Mouse (Mus musculus): Measurements from ENCODE around the gene Il17ra.
A peak's percentile ranks its signal among the peaks of the same experiment; 100 is the strongest.

The Il17ra gene

GRCm38 (mm10) chr6:120508645-120509044, 45.6 kb downstream of the Il17ra start:
- DNase-seq (ENCODE audit: low read depth, low spot score), result no peak

DNA sequence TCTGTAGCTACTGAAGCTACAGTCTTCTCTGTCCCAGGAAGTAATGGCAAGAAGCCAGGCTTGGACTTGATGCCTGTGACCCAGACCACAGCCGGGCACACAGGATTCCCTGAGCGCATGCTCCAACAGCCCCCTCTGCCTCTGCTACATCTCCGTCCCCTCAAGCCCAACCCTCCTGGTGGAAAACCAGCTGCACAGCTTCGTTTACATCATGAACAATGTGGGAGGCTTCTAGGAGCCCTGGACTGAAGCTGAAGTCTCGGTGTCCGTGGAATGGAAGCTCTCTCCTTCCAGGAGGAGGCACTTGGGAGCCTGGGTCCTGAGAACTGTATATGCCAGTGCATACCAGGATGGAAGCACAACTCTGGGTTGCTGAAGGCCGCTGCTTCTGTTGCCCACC, 46.9 kb downstream of the Il17ra start:
- DNase-seq (ENCODE audit: low read depth, low spot score), result no peak

DNA sequence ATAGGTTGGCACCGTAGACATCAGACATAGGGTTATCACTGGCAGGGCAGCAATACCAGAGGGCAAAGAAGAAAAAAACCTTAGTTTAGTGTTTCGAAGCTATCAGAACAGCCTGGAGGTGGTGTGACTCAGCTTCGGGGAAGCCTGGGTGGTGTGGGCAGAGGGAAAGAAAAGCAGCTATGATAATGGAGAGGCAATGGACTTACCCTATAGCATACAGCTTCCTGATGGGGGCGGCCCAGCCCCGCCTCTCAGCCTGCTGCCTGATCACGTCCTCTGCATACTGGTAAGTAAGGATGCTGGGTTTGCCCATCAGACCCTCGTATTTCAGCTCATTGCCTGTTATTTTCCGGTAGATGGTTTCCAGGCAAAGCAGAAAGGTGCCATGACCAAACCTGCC, 47.4 kb downstream of the Il17ra start:
- DNase-seq (ENCODE audit: low read depth, low spot score), result no peak

DNA sequence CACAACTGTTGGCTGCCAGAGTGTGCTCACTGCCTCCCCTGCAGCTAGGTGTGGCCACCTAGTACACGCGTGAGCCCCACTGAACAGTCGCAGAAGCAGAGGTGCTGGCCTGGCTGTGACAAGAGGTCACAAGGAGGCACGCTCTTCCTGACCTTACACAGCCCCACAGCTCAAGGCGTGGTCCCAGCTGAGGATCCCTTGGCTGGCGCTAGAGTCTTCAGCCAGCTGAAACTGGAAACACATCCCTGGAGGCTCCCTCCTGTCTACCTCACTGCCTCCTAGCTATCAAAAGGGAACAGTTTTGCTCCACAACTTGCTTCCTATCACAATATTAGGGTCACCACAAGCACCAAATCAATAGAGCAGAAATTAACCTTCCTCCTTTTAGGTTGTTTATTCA, 48.2 kb downstream of the Il17ra start:
- DNase-seq (ENCODE audit: low read depth, low spot score), result no peak

DNA sequence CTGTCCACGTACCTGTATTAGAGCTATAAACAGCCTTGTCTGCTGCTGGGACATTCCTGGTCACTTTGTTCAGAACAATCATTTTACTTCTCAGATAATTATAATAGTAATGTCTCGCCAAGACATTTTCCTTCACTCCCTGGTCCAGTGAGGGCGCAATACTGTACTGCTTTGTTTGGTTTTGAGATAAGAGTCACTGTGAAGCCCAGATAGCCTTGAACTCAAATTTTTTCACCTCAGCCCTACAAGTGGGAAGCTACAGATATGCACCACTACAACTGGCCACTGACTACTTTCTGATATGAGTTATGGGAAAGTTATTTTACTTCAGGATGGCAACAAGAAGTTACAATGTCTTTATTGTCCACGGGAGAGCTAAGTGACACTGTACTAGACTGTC, 53.4 kb downstream of the Il17ra start:
- DNase-seq (ENCODE audit: low read depth, low spot score), result no peak

DNA sequence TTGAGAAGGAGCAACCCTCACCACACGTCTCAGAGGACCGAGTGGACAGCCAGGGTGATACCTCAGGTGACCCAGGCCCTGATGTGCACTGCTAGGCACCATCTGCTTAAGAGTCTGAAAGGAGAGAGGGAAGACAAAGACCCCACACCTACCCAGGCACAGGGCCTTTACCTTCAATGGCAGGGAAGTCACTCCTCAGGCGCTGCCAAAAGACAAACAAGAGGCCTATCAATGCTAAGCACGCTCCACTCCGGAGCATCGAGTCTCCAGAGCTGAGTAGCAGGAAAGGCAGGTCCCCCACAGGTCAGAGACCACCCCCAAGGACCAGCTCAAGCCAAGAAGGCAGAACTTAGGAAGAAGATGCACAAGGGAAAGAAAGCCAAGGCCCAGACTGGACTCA, 53.8 kb downstream of the Il17ra start:
- no peak for DNase-seq (ENCODE audit: low read depth, low spot score)

DNA sequence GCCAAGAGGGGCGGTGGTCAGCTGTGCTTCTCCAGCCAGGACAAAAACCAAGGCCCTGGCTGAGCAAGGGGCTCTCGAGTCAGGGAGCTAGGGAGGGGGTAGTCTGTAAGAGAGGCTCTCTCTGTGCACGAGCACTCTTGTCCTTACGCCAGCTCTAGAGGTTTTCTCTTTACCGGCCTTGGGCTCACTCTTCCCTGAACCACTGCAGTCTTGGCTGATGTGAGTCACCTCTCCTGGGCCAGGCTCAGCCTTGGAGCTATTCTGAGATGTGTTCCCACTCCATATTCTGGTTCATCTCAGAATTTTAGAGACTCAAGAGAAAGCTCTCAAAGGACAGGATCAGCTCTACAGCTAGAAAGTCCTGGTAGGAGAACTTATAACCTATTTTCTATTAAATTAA, 54.3 kb downstream of the Il17ra start:
- no peak for DNase-seq (ENCODE audit: low read depth, low spot score)

GRCm38 (mm10) chr6:120519647-120520046, 56.6 kb downstream of the Il17ra start:
- DNase-seq (ENCODE audit: low read depth, low spot score), result no peak

GRCm38 (mm10) chr6:120524796-120525195, 61.7 kb downstream of the Il17ra start:
- no peak for DNase-seq (ENCODE audit: low read depth, low spot score)

GRCm38 (mm10) chr6:120529123-120529522, 66.1 kb downstream of the Il17ra start:
- DNase-seq (ENCODE audit: low read depth, low spot score), result no peak

DNA sequence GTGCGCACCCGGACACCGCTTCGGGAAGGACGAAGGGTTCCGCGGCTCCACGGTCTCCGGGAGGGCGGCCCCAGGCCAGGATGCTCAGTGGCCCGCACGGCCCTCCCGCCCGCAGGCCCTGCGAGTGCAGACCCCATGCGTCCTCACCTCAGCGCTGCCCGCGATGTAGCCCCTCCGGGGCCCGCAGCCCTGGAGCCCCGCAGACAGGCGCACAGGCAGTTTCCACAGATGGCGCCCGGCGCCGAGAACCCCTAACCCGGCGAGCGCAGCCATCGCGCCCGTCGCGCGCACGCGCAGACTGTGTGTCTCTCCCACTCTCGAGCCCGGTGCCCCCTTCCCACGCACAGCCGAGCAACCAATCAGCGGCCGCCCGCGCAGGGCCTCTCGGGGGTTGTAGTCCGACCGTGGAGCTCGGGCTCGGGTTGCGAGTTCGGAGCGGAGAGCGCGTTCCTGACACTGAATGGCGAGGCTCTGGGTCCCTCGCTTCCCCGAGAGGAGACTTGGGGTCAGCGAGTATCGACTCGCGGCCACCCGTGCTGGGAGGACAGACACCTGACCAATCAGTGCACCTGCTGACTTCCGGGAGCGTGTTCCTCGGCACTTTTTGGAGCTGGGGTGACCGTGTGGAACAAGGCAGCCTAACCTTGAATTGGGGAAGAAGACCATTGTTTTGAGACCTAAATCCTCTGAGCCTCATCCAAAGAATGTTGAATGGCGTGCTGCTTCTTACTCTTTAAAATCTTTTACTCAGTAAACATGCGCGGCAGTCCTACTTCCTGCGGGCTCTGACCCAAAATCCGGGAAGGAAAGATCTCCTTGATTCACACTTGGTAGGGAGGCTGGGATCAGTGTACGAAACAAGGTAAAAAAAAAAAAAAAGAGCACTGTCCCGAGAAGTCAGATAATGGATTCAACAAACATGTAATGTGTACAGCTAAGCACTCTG, 68.2 kb downstream of the Il17ra start, which contains the start of gene Hdhd5:
Hdhd5 (minus strand) TSS at position 300 of the 946 bp plus-strand sequence.
- peak; percentile 82 for DNase-seq (ENCODE audit: low read depth, low spot score)

GRCm38 (mm10) chr6:120532594-120532993, 69.5 kb downstream of the Il17ra start:
- DNase-seq (ENCODE audit: low read depth, low spot score), result no peak

GRCm38 (mm10) chr6:120536337-120536736, 73.3 kb downstream of the Il17ra start:
- no peak for DNase-seq (ENCODE audit: low read depth, low spot score)
